Mouse (Mus musculus): Measurements from ENCODE around the gene Mdfic.

DNA sequence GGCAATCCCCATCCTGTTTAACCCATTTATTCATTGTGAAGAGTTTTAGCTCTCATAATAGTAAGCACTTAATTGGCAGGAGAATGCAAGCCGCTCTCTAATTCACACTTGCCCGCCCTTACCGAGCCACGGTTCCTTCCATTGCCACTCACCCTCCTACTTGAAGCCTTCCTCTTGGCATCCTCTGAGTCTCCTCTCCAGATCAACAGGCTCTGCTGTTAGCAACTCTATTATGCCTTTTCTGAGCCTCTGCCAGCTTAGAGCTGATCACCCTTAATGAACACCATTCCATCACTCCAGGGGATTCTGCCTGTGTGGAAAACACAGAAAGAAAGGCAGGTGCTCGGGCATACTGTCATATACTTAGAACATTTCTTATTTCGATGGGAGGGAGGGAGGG lies 24.9 kb downstream of the Mdfic start:
- no peak for TF ChIP-seq POLR2A (IDR thresholded peaks at IDR 0.05; ENCODE audit: borderline replicate concordance, extremely low read depth, low read depth, low read length)
- no peak for TF ChIP-seq CTCF (IDR thresholded peaks at IDR 0.05; ENCODE audit: insufficient read depth, low read length)

All from lung, adult 2 months (tissue).